Mouse (Mus musculus) megakaryocyte, embryonic 14.5 days (primary cell): ENCODE measurements around the gene Dync2h1.

ENCODE experiments used
- FLI1 ChIP-seq: IDR thresholded peaks from 2 replicates; pipeline ENCODE4 v1.6.1; 2012; ENCODE audit warnings: low read length, inconsistent platforms, mixed read lengths
- GATA1 ChIP-seq: IDR thresholded peaks from 3 replicates; pipeline ENCODE4 v1.6.1; 2012; ENCODE audit warnings: mixed read lengths, low read length, inconsistent platforms, borderline replicate concordance

- TF ChIP-seq GATA1 (no peak), FLI1 (no peak)
Observed at GRCm38 (mm10) chr9:6965006-6965405, 219.2 kb downstream of the Dync2h1 start.
